Mouse (Mus musculus) midbrain, embryonic 11.5 days (tissue): ENCODE measurements around the gene Ksr2. TPM values are rescaled to one million over a fixed set of nuclear protein-coding genes. Genes with fewer than 3 reads are reported as not detected.
A peak's percentile ranks its signal among the peaks of the same experiment; 100 is the strongest.
"Not testable (repeated sequence)": the region's sequence is repeated elsewhere in the genome, so short reads cannot be mapped to it uniquely, and the experiment has no call there.

Experiments used
- ATAC-seq: fragments of 200-750 bp; cut with Nextera tagmentation; 2 replicates; pipeline ENCODE4 v1.8.0; 2017; ENCODE audit warnings: moderate TSS enrichment, moderate library complexity; ENCODE audit not compliant: low FRiP score
- DNase-seq: peaks from one replicate; pipeline ENCODE4 v3.0.0; 2015; ENCODE audit warnings: low spot score; ENCODE audit errors: missing footprints
- H3K27ac ChIP-seq: fragments of 300-500 bp; sonication (generic); 2 replicates; pipeline ENCODE4 v1.5.1; 2014; ENCODE audit warnings: low read depth, low read length
- H3K27me3 ChIP-seq: fragments of 300-500 bp; sonication (generic); 2 replicates; pipeline ENCODE4 v1.6.1; 2014; ENCODE audit warnings: mild to moderate bottlenecking, low read length, moderate library complexity, mixed read lengths; ENCODE audit not compliant: control insufficient read depth, insufficient read depth
- H3K36me3 ChIP-seq: fragments of 300-500 bp; sonication (generic); 2 replicates; pipeline ENCODE4 v1.6.1; 2014; ENCODE audit warnings: mild to moderate bottlenecking, low read length, moderate library complexity, mixed read lengths; ENCODE audit not compliant: control insufficient read depth, insufficient read depth
- H3K4me1 ChIP-seq: fragments of 300-500 bp; sonication (generic); 2 replicates; pipeline ENCODE4 v1.6.1; 2014; ENCODE audit warnings: low read length; ENCODE audit not compliant: control insufficient read depth, insufficient read depth
- H3K4me2 ChIP-seq: fragments of 300-500 bp; sonication (generic); 2 replicates; pipeline ENCODE4 v1.6.1; 2014; ENCODE audit warnings: mild to moderate bottlenecking, moderate library complexity
- H3K4me3 ChIP-seq: fragments of 300-500 bp; sonication (generic); 2 replicates; pipeline ENCODE4 v1.5.1; 2014; ENCODE audit warnings: low read depth, low read length
- H3K9ac ChIP-seq: fragments of 300-500 bp; sonication (generic); 2 replicates; pipeline ENCODE4 v1.6.1; 2014; ENCODE audit warnings: low read length
- H3K9me3 ChIP-seq: fragments of 300-500 bp; sonication (generic); 2 replicates; pipeline ENCODE4 v1.6.1; 2016; ENCODE audit warnings: low read length; ENCODE audit not compliant: control insufficient read depth
- WGBS: fragments of 180-500 bp; shearing (Covaris S2); extraction: QIAGEN DNeasy Blood & Tissue Kit; methylation state at CpG from one replicate; pipeline ENCODE4 v1.1.7; 2014; 5-methylcytosine and 5-hydroxymethylcytosine counted together
- polyA plus RNA-seq: library from polyadenylated mRNA; unstranded; fragments of >200 nt; fragmentation: Nextera tagmentation; extraction: Ambion mirVana; gene quantifications from 2 replicates; pipeline ENCODE4 v1.2.1, GENCODE M21; 2014

Gene Ksr2
- polyA plus RNA-seq, 1 experiment from 2014 or later, result 0.90 TPM

DNA sequence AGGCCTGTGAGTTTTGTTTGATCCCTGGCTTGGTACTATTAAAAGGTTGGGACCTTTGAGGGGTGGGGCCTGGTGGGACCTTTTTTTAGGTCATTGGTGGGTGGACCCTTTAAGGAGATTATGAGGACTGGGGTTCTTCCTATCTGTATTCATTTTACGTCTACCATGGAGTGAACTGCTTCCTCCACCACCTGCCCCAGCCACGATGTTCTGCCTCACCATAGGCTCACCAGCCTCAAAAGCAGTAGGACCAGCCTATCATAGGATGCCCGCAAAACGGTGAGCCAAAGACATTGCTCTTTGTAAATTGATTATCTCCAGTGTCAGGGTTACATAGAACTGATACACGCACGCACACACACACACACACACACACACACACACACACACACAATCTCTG lies 16.4 kb upstream of the Ksr2 start:
- H3K27ac ChIP-seq, result no peak overlapping the region

DNA sequence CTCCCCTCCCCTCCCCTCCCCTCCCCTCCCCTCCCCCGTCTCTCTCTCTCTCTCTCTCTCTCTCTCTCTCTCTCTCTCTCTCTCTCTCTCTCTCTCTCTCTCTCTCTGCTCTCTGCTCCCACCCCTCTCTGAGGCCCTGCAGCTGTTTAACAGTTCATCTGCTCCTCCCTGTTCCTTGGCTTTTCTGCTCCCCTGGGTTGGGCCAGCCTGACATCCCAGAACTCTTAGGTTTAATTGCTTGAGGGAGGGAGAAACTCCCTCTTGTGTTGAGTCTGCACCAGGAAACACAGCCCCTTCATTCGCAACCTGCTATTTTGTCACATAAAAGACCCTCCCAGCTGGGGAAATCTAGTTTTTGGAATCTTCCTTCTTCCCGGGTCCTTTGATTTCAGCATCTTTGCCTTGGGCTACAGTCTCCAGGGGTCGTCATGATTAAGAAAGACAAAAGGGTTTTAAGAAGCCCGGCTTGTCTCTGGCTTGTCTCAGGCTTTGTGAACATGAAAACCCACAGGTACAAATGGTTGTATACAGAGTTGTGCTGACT lies 15.7 kb upstream of the Ksr2 start:
- Histone ChIP-seq H3K9me3 (no peaks in the 10 kb centered on the region), H3K9ac (no peak overlapping the region), H3K4me1 (no peaks in the 10 kb centered on the region), H3K27ac (no peak overlapping the region), H3K4me2 (no peak overlapping the region), H3K36me3 (no peaks in the 10 kb centered on the region), H3K27me3 (no peaks in the 10 kb centered on the region), H3K4me3 (no peak overlapping the region)
- WGBS, result 41% methylated on average over 4 of the region's 5 CpGs
- ATAC-seq (no peak), DNase-seq (no peak)

More for the DNA sequence above, 16.4 kb upstream of the Ksr2 start:
- ATAC-seq (no peak), DNase-seq (no peak)
- no peaks in the 10 kb centered on the region for H3K36me3 ChIP-seq
- no peak overlapping the region for H3K4me3 ChIP-seq
- H3K4me2 ChIP-seq, result no peak overlapping the region
- H3K27me3 ChIP-seq, result no peaks in the 10 kb centered on the region
- no peaks in the 10 kb centered on the region; the same call in 1 of the 2 replicates for H3K9me3 ChIP-seq
- H3K9ac ChIP-seq, result no peak overlapping the region
- 84% methylated on average over 6 of the region's 6 CpGs for WGBS
- no peaks in the 10 kb centered on the region for H3K4me1 ChIP-seq

- Histone ChIP-seq H3K9me3 (no peaks in the 10 kb centered on the region), H3K9ac (no peak overlapping the region), H3K4me2 (no peak overlapping the region), H3K4me1 (no peaks in the 10 kb centered on the region), H3K4me3 (no peak overlapping the region), H3K27ac (no peak overlapping the region), H3K27me3 (no peaks in the 10 kb centered on the region), H3K36me3 (no peaks in the 10 kb centered on the region)
- DNase-seq (no peak), ATAC-seq (no peak)
- 79% methylated on average over 9 of the region's 9 CpGs for WGBS
Observed at GRCm38 (mm10) chr5:117399281-117399680, 14.5 kb upstream of the Ksr2 start.

DNA sequence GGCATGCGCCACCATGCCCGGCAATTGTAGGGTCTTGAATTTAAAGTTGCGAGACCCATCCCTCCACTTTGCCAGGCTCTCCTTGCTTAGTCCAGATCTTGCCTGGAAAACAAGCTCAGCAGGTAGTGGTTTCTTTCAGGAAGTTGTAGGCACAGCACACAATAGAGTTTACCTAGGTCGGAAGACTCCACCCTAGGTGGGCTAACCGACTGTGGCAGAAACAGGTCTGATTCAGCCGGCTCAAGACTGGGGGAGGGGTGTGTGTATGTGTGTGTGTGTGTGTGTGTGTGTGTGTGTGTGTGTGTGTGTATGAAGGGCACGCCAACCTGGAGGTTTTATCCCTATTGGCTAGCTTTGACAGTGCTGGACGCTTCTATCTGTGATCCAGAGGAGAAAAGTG lies 10.2 kb upstream of the Ksr2 start:
- ATAC-seq (no peak), DNase-seq (no peak)
- no peak overlapping the region for H3K27ac ChIP-seq
- H3K4me1 ChIP-seq, result no peaks in the 10 kb centered on the region
- 85% methylated on average over 8 of the region's 8 CpGs for WGBS
- no peak overlapping the region for H3K4me3 ChIP-seq
- no peak overlapping the region for H3K4me2 ChIP-seq
- no peaks in the 10 kb centered on the region for H3K27me3 ChIP-seq
- H3K36me3 ChIP-seq, result no peaks in the 10 kb centered on the region
- no peak overlapping the region for H3K9ac ChIP-seq
- H3K9me3 ChIP-seq, result no peaks in the 10 kb centered on the region

GRCm38 (mm10) chr5:117404671-117405070 lies 9.1 kb upstream of the Ksr2 start:
- not testable (repeated sequence) for H3K4me3 ChIP-seq, ATAC-seq, DNase-seq, H3K4me1 ChIP-seq, H3K9ac ChIP-seq, H3K27me3 ChIP-seq, H3K36me3 ChIP-seq, H3K9me3 ChIP-seq, H3K4me2 ChIP-seq, H3K27ac ChIP-seq
- 94% methylated on average over 2 of the region's 2 CpGs for WGBS

DNA sequence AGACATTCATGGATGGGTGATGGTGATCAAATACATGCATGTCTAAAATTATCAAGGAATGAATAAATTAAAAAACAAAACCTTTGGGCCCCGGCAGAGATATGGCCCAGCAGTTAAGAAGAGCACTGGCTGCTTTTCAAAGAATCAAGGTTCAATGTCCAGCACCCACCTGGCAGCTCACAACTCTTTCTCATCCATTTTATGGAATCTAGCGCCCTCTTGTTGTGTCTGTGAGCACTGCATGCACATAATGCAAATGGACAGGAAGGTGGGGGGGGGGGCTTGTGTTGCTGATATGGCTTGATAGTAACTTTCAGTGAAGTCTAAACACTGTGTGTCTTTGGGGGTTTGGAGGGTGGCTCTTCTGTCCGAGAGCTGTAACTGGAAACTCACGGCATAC lies 5.6 kb upstream of the Ksr2 start:
- Histone ChIP-seq H3K27me3 (no peaks in the 10 kb centered on the region), H3K27ac (no peak overlapping the region), H3K4me3 (no peak overlapping the region), H3K9ac (no peak overlapping the region), H3K4me1 (no peaks in the 10 kb centered on the region), H3K4me2 (no peak overlapping the region), H3K36me3 (no peaks in the 10 kb centered on the region), H3K9me3 (no peaks in the 10 kb centered on the region)
- ATAC-seq (no peak), DNase-seq (peak; percentile 91)
- whole genome bisulfite sequencing, result 65% methylated on average over 4 of the region's 4 CpGs

DNA sequence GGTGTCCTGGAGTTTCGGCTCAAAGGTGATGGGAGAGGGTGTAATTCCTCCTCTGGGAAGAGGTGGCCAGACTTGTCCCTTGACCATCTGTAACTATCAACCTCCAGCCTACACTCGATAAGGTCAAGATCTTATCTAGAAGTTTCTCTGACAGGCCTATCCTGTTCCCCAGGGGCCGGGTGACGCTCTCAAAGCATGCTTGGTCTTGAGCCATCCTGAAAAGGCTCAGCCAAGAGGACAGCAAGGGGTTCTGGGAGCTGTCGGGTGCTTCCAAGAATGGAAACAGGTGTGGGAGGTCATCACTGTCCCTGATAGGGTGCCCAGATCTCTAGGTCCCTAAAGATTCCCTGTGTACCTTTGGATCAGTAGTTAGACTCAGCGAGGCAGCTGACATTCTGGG lies 4.4 kb upstream of the Ksr2 start:
- Histone ChIP-seq H3K9ac (no peak overlapping the region), H3K4me2 (no peak overlapping the region), H3K27me3 (no peaks in the 10 kb centered on the region; the same call in 1 of the 2 replicates), H3K36me3 (no peaks in the 10 kb centered on the region), H3K4me1 (no peaks in the 10 kb centered on the region), H3K27ac (no peak overlapping the region), H3K4me3 (no peak overlapping the region), H3K9me3 (no peaks in the 10 kb centered on the region)
- ATAC-seq (no peak), DNase-seq (no peak)
- WGBS, result 79% methylated on average over 6 of the region's 6 CpGs

DNA sequence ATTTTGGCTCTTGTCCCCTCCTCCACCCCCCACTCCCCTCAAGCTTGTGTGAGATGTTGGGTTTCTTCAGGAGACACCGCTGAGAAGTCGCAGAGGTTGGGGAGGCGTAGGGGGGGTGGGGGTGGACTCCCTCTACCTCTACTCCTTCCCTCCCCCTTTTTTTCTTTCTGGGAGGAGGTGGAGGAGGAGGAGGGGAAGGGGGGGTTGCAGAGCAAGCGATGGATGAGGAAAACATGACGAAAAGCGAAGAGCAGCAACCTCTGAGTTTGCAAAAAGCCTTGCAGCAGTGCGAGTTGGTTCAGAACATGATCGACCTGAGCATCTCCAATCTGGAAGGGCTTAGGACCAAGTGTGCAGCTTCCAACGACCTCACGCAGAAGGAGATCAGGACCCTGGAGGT lies 811 bp downstream of the Ksr2 start:
- H3K27ac ChIP-seq, result no peak overlapping the region; the same call in 1 of the 2 replicates
- H3K9me3 ChIP-seq, result no peaks in the 10 kb centered on the region
- H3K4me2 ChIP-seq, result peak overlapping the region; percentile 83
- H3K4me1 ChIP-seq, result peaks cover 4% of the 10 kb centered on the region; the same call in 1 of the 2 replicates
- H3K4me3 ChIP-seq, result peak overlapping the region; percentile 70
- H3K36me3 ChIP-seq, result no peaks in the 10 kb centered on the region
- WGBS, result 2% methylated on average over 10 of the region's 10 CpGs
- H3K9ac ChIP-seq, result peak overlapping the region; percentile 79
- no peak for DNase-seq
- no peaks in the 10 kb centered on the region; the same call in 1 of the 2 replicates for H3K27me3 ChIP-seq
- ATAC-seq, result peak; percentile 33

DNA sequence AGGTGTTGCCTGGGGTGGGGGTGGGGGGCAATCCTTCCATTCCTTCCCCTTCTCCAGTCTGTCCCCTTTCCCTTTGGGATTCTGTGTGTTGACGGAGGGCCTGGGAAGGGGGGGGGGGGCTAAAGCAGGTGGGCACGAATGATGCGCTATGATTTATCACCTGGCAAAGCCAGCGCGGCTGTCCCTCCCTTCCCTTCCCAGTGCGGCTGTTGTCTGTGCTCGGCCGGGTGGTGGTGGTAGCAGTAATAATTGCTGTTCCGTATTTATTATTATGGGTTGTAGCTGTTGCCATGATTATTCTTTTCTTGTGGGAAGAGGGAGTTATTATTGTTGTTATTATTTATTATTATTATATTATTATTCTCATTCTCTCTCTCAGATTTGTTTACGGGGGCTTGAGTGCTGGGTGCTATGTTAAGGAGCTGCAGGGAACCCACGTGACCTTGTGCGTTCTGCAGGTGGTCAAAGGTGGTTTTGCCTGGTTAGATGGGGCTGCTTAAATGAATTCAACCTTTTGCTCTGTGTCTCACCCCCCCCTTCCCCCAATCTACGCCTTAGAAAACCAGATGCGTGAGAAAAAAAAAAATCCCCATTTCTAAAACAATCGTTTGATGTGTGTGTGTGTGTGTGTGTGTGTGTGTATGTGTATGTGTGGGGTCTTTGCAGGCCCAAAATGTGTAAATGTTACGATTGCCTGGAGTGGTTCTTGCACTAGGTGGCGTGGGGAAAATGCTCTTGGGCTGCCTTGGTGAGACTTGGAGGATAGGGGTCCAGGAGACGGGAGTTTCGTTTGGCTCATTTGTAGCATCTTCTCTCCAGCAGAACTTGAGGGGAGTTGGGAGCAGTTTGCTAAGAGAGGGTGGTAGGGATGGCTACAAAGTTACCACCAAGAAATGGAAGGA lies 1.5 kb downstream of the Ksr2 start:
- H3K27me3 ChIP-seq, result no peaks in the 10 kb centered on the region; the same call in 1 of the 2 replicates
- no peaks in the 10 kb centered on the region for H3K36me3 ChIP-seq
- ATAC-seq (no peak), DNase-seq (no peak)
- H3K4me2 ChIP-seq, result peak overlapping the region; percentile 83
- no peak overlapping the region for H3K9ac ChIP-seq
- 29% methylated on average over 19 of the region's 19 CpGs for WGBS
- no peaks in the 10 kb centered on the region for H3K9me3 ChIP-seq
- H3K4me3 ChIP-seq, result peak overlapping the region; percentile 70
- H3K27ac ChIP-seq, result no peak overlapping the region
- peaks cover 4% of the 10 kb centered on the region; the same call in 1 of the 2 replicates for H3K4me1 ChIP-seq
